In genomic region chr16:38274737-38275136, GRCm38 (mm10) we compare ENCODE assay signal across 34 mouse cellular contexts. TPM values are rescaled to one million over a fixed set of nuclear protein-coding genes. Genes with fewer than 3 reads are reported as not detected.
"Had no signal": no experiment of that assay in that cellular context is flagged by ENCODE, and none has a peak within 500 bp of the region (broad histone marks: within the 10 kb centered on the region; RNA-seq: fewer than 3 reads in every experiment).

No protein-coding gene starts in this region.

- H3K9ac ChIP-seq: heart, embryonic 12.5 days; hindbrain, embryonic 12.5 days; hindbrain, embryonic 14.5 days; kidney, embryonic 15.5 days; limb, embryonic 13.5 days; limb, embryonic 15.5 days; liver, embryonic 12.5 days; liver, embryonic 14.5 days had no signal

- H3K4me1 ChIP-seq: heart, embryonic 12.5 days; kidney, embryonic 15.5 days; limb, embryonic 13.5 days; limb, embryonic 15.5 days; liver, embryonic 12.5 days had no signal

- H3K27me3 ChIP-seq: heart, embryonic 12.5 days; hindbrain, embryonic 12.5 days; kidney, embryonic 15.5 days; limb, embryonic 13.5 days; limb, embryonic 15.5 days; liver, embryonic 12.5 days had no signal

- H3K9me3 ChIP-seq: heart, embryonic 10.5 days; hindbrain, embryonic 10.5 days; hindbrain, embryonic 12.5 days; kidney, embryonic 15.5 days; limb, embryonic 13.5 days; limb, embryonic 15.5 days; liver, embryonic 12.5 days had no signal

- H3K4me3 ChIP-seq: gastrocnemius, adult 2 months; heart, embryonic 10.5 days; heart, embryonic 12.5 days; hindbrain, embryonic 10.5 days; hindbrain, embryonic 12.5 days; kidney, embryonic 15.5 days; layer of hippocampus, adult 2 months; limb, embryonic 13.5 days; limb, embryonic 15.5 days; liver, embryonic 12.5 days had no signal

- H3K27ac ChIP-seq: gastrocnemius, adult 2 months; heart, embryonic 10.5 days; hindbrain, embryonic 10.5 days; hindbrain, embryonic 12.5 days; hindbrain, embryonic 14.5 days; kidney, embryonic 15.5 days; layer of hippocampus, adult 2 months; limb, embryonic 13.5 days; limb, embryonic 15.5 days; liver, embryonic 12.5 days; liver, embryonic 14.5 days had no signal

- H3K36me3 ChIP-seq: heart, embryonic 10.5 days; heart, embryonic 12.5 days; hindbrain, embryonic 10.5 days; hindbrain, embryonic 12.5 days; kidney, embryonic 15.5 days; limb, embryonic 13.5 days; limb, embryonic 15.5 days; liver, embryonic 12.5 days had no signal

- H3K4me2 ChIP-seq: heart, embryonic 12.5 days; hindbrain, embryonic 12.5 days; hindbrain, embryonic 14.5 days; kidney, embryonic 15.5 days; limb, embryonic 13.5 days; limb, embryonic 15.5 days; liver, embryonic 12.5 days had no signal

- DNase-seq: gastrocnemius, adult 2 months; gastrocnemius, postnatal 10 days; gastrocnemius, postnatal 25 days; heart, adult 18-20 months; heart, postnatal 10 days; heart, postnatal 4 days; kidney, adult 18-20 months; kidney, adult 9 months; kidney, postnatal 36 days; left cerebral cortex, postnatal 4 days had no signal

RNA-seq across cellular contexts. Expression of gene Nr1i2, which starts 19.9 kb away (rescaled TPM):
- total RNA-seq: gastrocnemius, adult 2 months; gastrocnemius, postnatal 10 days; gastrocnemius, postnatal 25 days; granulocyte monocyte progenitor cell, adult 5-6 weeks; heart, adult 18-20 months; heart, adult 8-10 months; heart, postnatal 10 days; heart, postnatal 25 days; heart, postnatal 4 days; layer of hippocampus, adult 2 months; layer of hippocampus, postnatal 10 days; layer of hippocampus, postnatal 25 days; left cerebral cortex, adult 18-20 months; left cerebral cortex, postnatal 10 days; left cerebral cortex, postnatal 25 days; left cerebral cortex, postnatal 4 days had no signal
- polyA plus RNA-seq: frontal cortex, adult 2 months; heart, embryonic 12.5 days; heart, embryonic 14.5 days; hindbrain, embryonic 10.5 days; hindbrain, embryonic 12.5 days; hindbrain, embryonic 14.5 days; hindbrain, embryonic 16.5 days; inflammation-experienced regulatory T-cells, adult 6 months; limb, embryonic 11.5 days; limb, embryonic 13.5 days; limb, embryonic 15.5 days had no signal
